In genomic region chr8:64880619-64881200, GRCm38 (mm10) we compare ENCODE assay signal across 9 mouse cellular contexts. TPM values are rescaled to one million over a fixed set of nuclear protein-coding genes. Genes with fewer than 3 reads are reported as not detected.
DNase-seq lines count a peak whose midpoint lies in the region; ATAC-seq and TF ChIP-seq lines count a peak whose summit lies in the region.
"Had no signal": no experiment of that assay in that cellular context is flagged by ENCODE, and none has a peak within 500 bp of the region (broad histone marks: within the 10 kb centered on the region; RNA-seq: fewer than 3 reads in every experiment).

No protein-coding gene starts in this region.

- peak; percentile 71 for TF ChIP-seq EP300 in liver, postnatal 0 days (IDR thresholded peaks at IDR 0.05; ENCODE audit: low read depth)

- DNase-seq in heart, adult 11 months = peak; percentile 99
- no peak for DNase-seq in heart, postnatal 4 days
- peak; percentile 16 for DNase-seq in cerebellum, adult 9-11 months
- DNase-seq in heart, postnatal 10 days = peak; percentile 13 to 17
- DNase-seq in liver, postnatal 0 days = no peak
- DNase-seq in forebrain, embryonic 10.5 days (ENCODE audit: extremely low spot score, low spot score) = no peak
- no peak for DNase-seq in c-Kit-positive CD71-positive TER-119-positive erythroid progenitor cells, embryonic 14.5 days (ENCODE audit: low spot score)
- DNase-seq in thymus, postnatal 25 days = no peak

- no peak for ATAC-seq in liver, postnatal 0 days

- no peak overlapping the region for H3K9ac ChIP-seq in liver, postnatal 0 days (replicated peaks)
- H3K9ac ChIP-seq: limb, embryonic 15.5 days had no signal

- intact Hi-C loops in heart, postnatal 10 days (cut with DNase I) = no loop called here

- H3K36me3 ChIP-seq in liver, postnatal 0 days (replicated peaks; ENCODE audit: insufficient read depth, low read length) = no peaks in the 10 kb centered on the region
- H3K36me3 ChIP-seq in forebrain, embryonic 10.5 days (replicated peaks) = no peaks in the 10 kb centered on the region
- H3K36me3 ChIP-seq: limb, embryonic 15.5 days had no signal

- no peak for TF ChIP-seq CTCF in liver, postnatal 0 days (IDR thresholded peaks at IDR 0.05; ENCODE audit: low read depth)

- H3K9me3 ChIP-seq in liver, postnatal 0 days (ENCODE audit: low read length) = no peaks in the 10 kb centered on the region
- H3K9me3 ChIP-seq in forebrain, embryonic 10.5 days = no peaks in the 10 kb centered on the region
- H3K9me3 ChIP-seq: limb, embryonic 15.5 days had no signal

- no peak overlapping the region for H3K27ac ChIP-seq in liver, postnatal 0 days (ENCODE audit: low read depth)
- H3K27ac ChIP-seq in forebrain, embryonic 10.5 days = no peak overlapping the region
- H3K27ac ChIP-seq: limb, embryonic 15.5 days had no signal

- no peaks in the 10 kb centered on the region for H3K4me1 ChIP-seq in liver, postnatal 0 days (ENCODE audit: insufficient read depth)
- peaks cover 5% of the 10 kb centered on the region; the same call in 1 of the 2 replicates for H3K4me1 ChIP-seq in forebrain, embryonic 10.5 days
- H3K4me1 ChIP-seq: limb, embryonic 15.5 days had no signal

- H3K4me3 ChIP-seq in liver, postnatal 0 days (ENCODE audit: low read depth, low read length) = no peak overlapping the region
- no peak overlapping the region for H3K4me3 ChIP-seq in forebrain, embryonic 10.5 days
- H3K4me3 ChIP-seq: limb, embryonic 15.5 days had no signal

- H3K4me2 ChIP-seq in liver, postnatal 0 days (ENCODE audit: low read depth, low read length) = no peak overlapping the region
- H3K4me2 ChIP-seq: limb, embryonic 15.5 days had no signal

- 32% methylated on average over 13 of the region's 13 CpGs for WGBS in liver, postnatal 0 days (ENCODE audit: insufficient replicate concordance)
- WGBS in forebrain, embryonic 10.5 days = 55% methylated on average over 13 of the region's 13 CpGs

- H3K27me3 ChIP-seq in liver, postnatal 0 days (ENCODE audit: insufficient read depth, low read length) = no peaks in the 10 kb centered on the region
- no peaks in the 10 kb centered on the region for H3K27me3 ChIP-seq in forebrain, embryonic 10.5 days (ENCODE audit: poor library complexity, severe bottlenecking)
- H3K27me3 ChIP-seq: limb, embryonic 15.5 days had no signal

RNA-seq across cellular contexts. Expression of gene Klhl2, which starts 30.9 kb away (rescaled TPM):
- total RNA-seq in heart, postnatal 4 days (2021) = 10 to 100 TPM; 12.1 to 12.6 TPM
- total RNA-seq in heart, postnatal 10 days (2021) = 10 to 100 TPM; 13.7 to 13.9 TPM
- polyA plus RNA-seq in liver, postnatal 0 days (2015; fragmentation: Nextera tagmentation; extraction: Ambion mirVana) = 6.2 and 6.7 TPM in 2 replicates
- 7.0 and 8.5 TPM in 2 replicates for polyA plus RNA-seq in forebrain, embryonic 10.5 days (2016; fragmentation: Nextera tagmentation; extraction: Ambion mirVana)

Comparison
In these comparisons a context has a peak if more than half of its experiments do, and no peak if none do; other contexts are left out.
1. DNase-seq: peak in heart, adult 11 months (single experiment), cerebellum, adult 9-11 months (single experiment) and heart, postnatal 10 days (2 of 2); none in heart, postnatal 4 days (single experiment), liver, postnatal 0 days (single experiment), forebrain, embryonic 10.5 days (single experiment), c-Kit-positive CD71-positive TER-119-positive erythroid progenitor cells, embryonic 14.5 days (single experiment) and thymus, postnatal 25 days (single experiment).